Mouse (Mus musculus) Patski (cell line): ENCODE measurements around the gene Samhd1. TPM values are rescaled to one million over a fixed set of nuclear protein-coding genes. Genes with fewer than 3 reads are reported as not detected.
A peak's percentile ranks its signal among the peaks of the same experiment; 100 is the strongest.

ENCODE experiments used
- ATAC-seq: fragments of 100-300 bp; one replicate; pipeline ENCODE4 v1.8.0; 2021
- CTCF ChIA-PET: fragments of 350-600 bp; sonication (Branson Sonifier 250); formaldehyde crosslinking; loops from one replicate; lab custom pipeline; 2022; ENCODE audit warnings: inconsistent platforms; lab: Charles Lee
- POLR2A ChIA-PET: fragments of 350-600 bp; sonication (Branson Sonifier 250); formaldehyde crosslinking; loops from one replicate; lab custom pipeline; 2022; ENCODE audit warnings: antibody characterized with exemption, inconsistent platforms; lab: Charles Lee
- DNase-seq: peaks from one replicate; pipeline ENCODE4 v3.0.0-alpha.2; 2011; ENCODE audit warnings: low read depth, low spot score
- H3K27me3 ChIP-seq: fragments of 371-371 bp; one replicate; pipeline ENCODE4 v1.5.1; 2021
- CTCF ChIP-seq: fragments of 100-300 bp; IDR thresholded peaks from one replicate; pipeline ENCODE4 v1.5.1; 2021
- in situ Hi-C: fragments of 300-500 bp; cut with MboI; formaldehyde crosslinking; loops from 3 replicates; pipeline ENCODE4 v1.11.1; 2018; ENCODE audit warnings: low pct_unique_long_range_greater_than_20kb, mixed read lengths
- polyA plus RNA-seq: library from polyadenylated mRNA; unstranded; gene quantifications from one replicate; pipeline ENCODE4 v1.2.3, GENCODE M21; 2021

Gene Samhd1
- polyA plus RNA-seq, 1 experiment from 2014 or later = 64.5 TPM

DNA sequence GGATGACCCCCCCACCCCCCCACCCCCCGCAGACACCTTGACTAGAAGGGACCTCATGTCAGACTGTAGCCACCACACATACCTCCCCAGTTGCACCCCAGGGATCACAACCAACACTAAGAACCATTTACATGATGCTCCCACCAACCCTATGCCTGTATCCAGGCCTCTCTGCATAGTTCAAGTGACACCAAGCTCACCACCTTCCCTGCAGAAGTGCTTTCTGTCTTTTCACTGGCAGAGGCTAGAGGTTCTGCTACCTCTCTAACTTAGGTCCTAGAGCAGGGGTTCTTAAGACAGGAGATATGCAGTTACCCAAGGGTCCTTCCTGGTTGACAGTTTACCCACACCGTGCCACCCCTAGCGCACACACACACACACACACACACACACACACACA lies 59.8 kb downstream of the Samhd1 start:
- in situ Hi-C loops = no loop called here
- no peak for TF ChIP-seq CTCF
- ChIA-PET CTCF (interaction anchor here (0.8 to 2.0 kb wide), 3 partner anchors 13 to 25 kb away, joined by 4 read pairs; no protein-coding TSS in a partner anchor), POLR2A (no interaction called here)
- ATAC-seq (no peak), DNase-seq (no peak)
- no peaks in the 10 kb centered on the region for H3K27me3 ChIP-seq

- ChIA-PET POLR2A (no interaction called here), CTCF (interaction anchor here (1.2 to 2.0 kb wide), 3 partner anchors 12 to 51 kb away, joined by 3 to 4 read pairs (median 4); no protein-coding TSS in a partner anchor)
- no peak for ATAC-seq
- TF ChIP-seq CTCF = no peak
- DNase-seq = no peak
- in situ Hi-C loops = no loop called here
- no peaks in the 10 kb centered on the region for H3K27me3 ChIP-seq
These were observed 60.3 kb downstream of the Samhd1 start for GRCm38 (mm10) chr2:157074772-157075171.

- CTCF ChIA-PET = interaction anchor here (1.2 to 2.0 kb wide), 3 partner anchors 12 to 50 kb away, joined by 3 to 4 read pairs (median 4); no protein-coding TSS in a partner anchor
- no peak for ATAC-seq
- in situ Hi-C loops = no loop called here
- POLR2A ChIA-PET = no interaction called here
- H3K27me3 ChIP-seq = no peaks in the 10 kb centered on the region
- TF ChIP-seq CTCF = no peak
- DNase-seq = peak; percentile 71
These were observed 60.8 kb downstream of the Samhd1 start for GRCm38 (mm10) chr2:157074186-157074724.

DNA sequence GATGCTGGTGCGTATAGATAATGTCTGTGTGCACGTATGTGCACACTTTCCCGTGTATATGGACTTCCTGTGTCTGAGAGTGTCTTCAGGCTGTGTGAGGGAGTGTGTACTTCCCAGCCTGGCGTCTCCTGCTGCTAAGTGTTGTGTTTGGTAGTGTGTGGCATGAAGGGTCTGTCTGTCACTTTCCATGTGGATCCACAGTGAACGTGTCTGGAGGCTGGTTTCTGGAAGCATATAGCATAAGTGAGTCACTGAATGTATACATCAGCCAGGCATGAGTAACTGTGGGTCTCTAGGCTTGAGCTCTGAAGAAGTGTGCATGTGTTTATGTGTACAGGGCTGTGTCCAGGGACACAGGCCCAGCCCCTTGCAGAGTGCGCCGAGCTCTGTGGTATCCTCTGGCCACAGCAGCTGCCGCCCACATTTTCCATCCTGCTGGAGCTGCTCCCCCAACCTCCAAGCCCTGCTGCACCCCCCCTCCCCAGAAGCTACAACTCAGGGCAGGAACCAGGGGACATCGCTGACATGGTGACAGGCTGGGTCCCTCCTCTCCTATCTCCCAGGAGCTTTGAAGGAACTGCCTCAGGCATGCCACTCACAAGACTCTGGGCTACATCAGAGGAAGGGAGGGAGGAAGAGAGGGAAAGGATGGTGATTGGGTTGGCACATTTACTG lies 61.5 kb downstream of the Samhd1 start:
- no peak for DNase-seq
- no peaks in the 10 kb centered on the region for H3K27me3 ChIP-seq
- ChIA-PET POLR2A (no interaction called here), CTCF (interaction anchor here (1.2 to 2.0 kb wide), 3 partner anchors 11 to 49 kb away, joined by 3 to 4 read pairs (median 4); no protein-coding TSS in a partner anchor)
- ATAC-seq = no peak
- TF ChIP-seq CTCF = no peak
- in situ Hi-C loops = no loop called here

DNA sequence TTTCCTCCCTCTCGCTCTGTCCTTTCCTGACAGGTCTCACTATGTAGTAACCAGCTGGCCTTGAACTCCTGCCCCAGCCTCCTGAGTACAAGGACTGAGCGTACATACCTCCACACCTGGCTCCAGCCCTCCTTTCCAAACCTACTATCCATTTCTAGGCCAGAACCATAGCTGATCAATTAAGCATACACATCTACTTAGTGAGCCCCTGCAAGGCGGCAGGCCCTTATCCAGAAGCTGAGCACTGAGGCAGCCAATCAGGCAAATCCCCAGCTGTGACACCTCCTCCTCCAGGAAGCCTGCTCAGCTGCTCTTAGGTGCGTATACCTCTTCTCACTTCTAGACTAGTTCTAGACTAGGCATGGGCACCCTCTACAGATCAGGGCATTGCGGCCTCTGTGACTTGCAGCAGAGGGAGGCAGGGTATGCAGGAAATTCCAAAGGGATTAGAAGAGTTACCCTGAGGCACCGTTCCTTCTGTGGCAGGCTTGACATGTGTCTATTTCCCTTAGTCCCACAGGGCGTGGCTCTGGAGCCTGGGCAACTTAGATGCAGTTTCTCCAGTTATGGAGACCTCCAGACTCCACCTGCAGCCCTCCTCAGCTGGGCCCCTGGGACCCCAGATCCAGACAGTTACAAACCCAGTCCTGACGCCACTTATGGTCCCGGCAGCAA lies 62.6 kb downstream of the Samhd1 start:
- in situ Hi-C loops = no loop called here
- ChIA-PET CTCF (interaction anchor here (1.5 kb wide), 1 partner anchor 9 kb away, joined by 3 read pairs; no protein-coding TSS in a partner anchor), POLR2A (interaction anchor here (0.6 to 1.9 kb wide), 3 partner anchors 18 to 39 kb away, joined by 3 to 5 read pairs (median 3); no protein-coding TSS in a partner anchor)
- DNase-seq (peak; percentile 66), ATAC-seq (peak; percentile 40)
- H3K27me3 ChIP-seq = no peaks in the 10 kb centered on the region
- TF ChIP-seq CTCF = no peak

GRCm38 (mm10) chr2:157071556-157071955 lies 63.5 kb downstream of the Samhd1 start:
- H3K27me3 ChIP-seq = no peaks in the 10 kb centered on the region
- in situ Hi-C loops = no loop called here
- ChIA-PET CTCF (interaction anchor here (1.5 to 2.1 kb wide), 2 partner anchors 9 to 13 kb away, joined by 3 to 6 read pairs; no protein-coding TSS in a partner anchor), POLR2A (interaction anchor here (0.8 to 1.9 kb wide), 3 partner anchors 17 to 57 kb away, joined by 3 to 7 read pairs (median 5); no protein-coding TSS in a partner anchor)
- DNase-seq = peak; percentile 77
- ATAC-seq = peak; percentile 37
- no peak for TF ChIP-seq CTCF

DNA sequence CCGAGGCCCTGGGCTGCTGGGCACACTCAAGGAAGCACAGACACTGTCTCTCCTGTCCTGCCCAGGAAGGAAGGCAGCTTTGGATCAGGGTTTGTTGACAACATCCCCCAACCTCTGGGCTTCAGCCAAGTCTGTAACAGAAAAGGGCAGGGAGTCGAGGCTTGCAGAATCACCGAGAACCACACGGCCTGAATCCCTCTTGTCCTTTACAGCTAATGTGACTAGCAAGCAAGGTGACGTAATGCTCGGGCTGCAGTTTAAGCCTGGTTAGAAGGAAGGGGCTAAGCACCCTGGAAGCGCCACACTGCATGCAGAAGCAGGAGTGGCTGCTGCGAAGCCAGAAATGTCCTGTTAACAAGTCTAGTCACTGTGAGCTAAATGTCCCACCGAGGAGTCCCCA lies 64.7 kb downstream of the Samhd1 start:
- POLR2A ChIA-PET = interaction anchor here (0.7 to 1.1 kb wide), 2 partner anchors 12 to 18 kb away, joined by 3 read pairs; no protein-coding TSS in a partner anchor
- no peak for TF ChIP-seq CTCF
- in situ Hi-C loops = no loop called here
- ATAC-seq (no peak), DNase-seq (no peak)
- CTCF ChIA-PET = interaction anchor here (2.1 kb wide), 1 partner anchor 12 kb away, joined by 6 read pairs; no protein-coding TSS in a partner anchor
- H3K27me3 ChIP-seq = no peaks in the 10 kb centered on the region

GRCm38 (mm10) chr2:157069755-157070315 lies 65.2 kb downstream of the Samhd1 start:
- ATAC-seq (no peak), DNase-seq (no peak)
- in situ Hi-C loops = no loop called here
- ChIA-PET POLR2A (interaction anchor here (0.7 to 1.1 kb wide), 4 partner anchors 12 to 1890 kb away, joined by 3 to 8 read pairs (median 3); no protein-coding TSS in a partner anchor), CTCF (interaction anchor here (2.1 kb wide), 1 partner anchor 12 kb away, joined by 6 read pairs; no protein-coding TSS in a partner anchor)
- H3K27me3 ChIP-seq = no peaks in the 10 kb centered on the region
- TF ChIP-seq CTCF = no peak

- TF ChIP-seq CTCF = no peak
- POLR2A ChIA-PET = interaction anchor here (0.7 to 1.1 kb wide), 3 partner anchors 17 to 1890 kb away, joined by 3 to 8 read pairs (median 3); no protein-coding TSS in a partner anchor
- CTCF ChIA-PET = interaction anchor here (2.1 kb wide), 1 partner anchor 11 kb away, joined by 6 read pairs; no protein-coding TSS in a partner anchor
- in situ Hi-C loops = no loop called here
- no peak for DNase-seq
- H3K27me3 ChIP-seq = no peaks in the 10 kb centered on the region
- ATAC-seq = no peak
These were observed 65.7 kb downstream of the Samhd1 start for GRCm38 (mm10) chr2:157069355-157069735.
